Mouse (Mus musculus) brain, embryonic 14.5 days (tissue): ENCODE results near the gene Ngrn.

ENCODE experiments used
- CTCF ChIP-seq: fragments of 200-500 bp; IDR thresholded peaks from 2 replicates; pipeline ENCODE4 v1.5.1; 2012; ENCODE audit warnings: inconsistent platforms, mild to moderate bottlenecking, moderate library complexity, borderline replicate concordance; ENCODE audit not compliant: insufficient read depth, insufficient read length; ENCODE audit errors: extremely low read depth
- POLR2A ChIP-seq: fragments of 200-500 bp; IDR thresholded peaks from 2 replicates; pipeline ENCODE4 v1.6.1; 2012; ENCODE audit warnings: mild to moderate bottlenecking, inconsistent platforms, borderline replicate concordance; ENCODE audit not compliant: poor library complexity, insufficient read depth, insufficient read length, severe bottlenecking; ENCODE audit errors: extremely low read depth

GRCm38 (mm10) chr7:80241661-80242060 is 19.4 kb upstream of the Ngrn start:
- TF ChIP-seq CTCF (no peak), POLR2A (no peak)
